In the genomic region with DNA sequence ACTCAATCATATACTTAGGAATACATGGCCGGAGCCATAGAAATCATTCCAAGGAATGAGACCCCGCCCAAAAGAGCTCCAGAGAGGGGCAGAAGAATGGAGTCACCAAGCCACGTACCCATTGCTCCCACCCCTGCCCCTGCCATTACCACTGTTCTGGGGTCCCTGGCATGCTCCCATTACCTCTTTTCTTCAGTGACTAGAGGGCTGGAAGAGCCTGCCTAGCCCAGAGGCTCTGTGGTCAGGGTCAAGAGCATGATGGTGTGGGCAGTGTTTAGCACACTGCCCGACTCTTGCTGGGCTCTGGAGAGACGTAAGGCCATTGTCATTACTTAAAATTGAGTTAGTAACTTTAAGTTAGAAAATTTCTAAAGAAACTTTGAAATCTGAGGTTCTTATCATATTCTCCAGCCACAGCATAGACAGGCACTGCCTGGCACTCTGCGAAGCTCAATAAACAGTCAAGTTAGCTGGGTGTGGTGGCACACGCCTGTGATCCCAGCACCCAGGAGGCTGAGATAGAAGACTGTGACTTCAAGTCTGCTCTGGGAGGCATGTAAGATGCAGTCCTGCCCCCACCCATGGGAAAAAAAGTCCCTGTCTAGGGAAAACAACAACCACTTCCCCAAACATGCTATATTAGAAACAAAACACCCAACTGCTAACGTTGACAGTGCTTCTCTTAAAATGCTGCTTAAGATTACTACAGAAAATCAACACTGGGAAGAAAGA, we compare ENCODE assay signal across 32 mouse cellular contexts. TPM values are rescaled to one million over a fixed set of nuclear protein-coding genes. Genes with fewer than 3 reads are reported as not detected.
DNase-seq lines count a peak whose midpoint lies in the region; ATAC-seq and TF ChIP-seq lines count a peak whose summit lies in the region.
"Had no signal": no experiment of that assay in that cellular context is flagged by ENCODE, and none has a peak within 500 bp of the region (broad histone marks: within the 10 kb centered on the region; RNA-seq: fewer than 3 reads in every experiment).

No protein-coding gene starts in this region.

- TF ChIP-seq CTCF in MEL (IDR thresholded peaks at IDR 0.05 in 2 of 3, conservative IDR thresholded peaks at IDR 0.05 in 1 of 3; ENCODE audit: control insufficient read depth in 1 of 3, insufficient read depth in 1 of 3, low read depth in 2 of 3, low read length in 3 of 3, poor library complexity in 1 of 3, severe bottlenecking in 1 of 3): no peak

- TF ChIP-seq EP300 in MEL (IDR thresholded peaks at IDR 0.05; ENCODE audit: low read depth in 1 of 2, low read length in 2 of 2): no peak

- H3K9ac ChIP-seq in heart, embryonic 14.5 days (ENCODE audit: low read length): no peak overlapping the region
- no peak overlapping the region for H3K9ac ChIP-seq in heart, embryonic 12.5 days
- no peak overlapping the region for H3K9ac ChIP-seq in MEL (ENCODE audit: control insufficient read depth, low read depth, low read length, poor library complexity, severe bottlenecking)
- H3K9ac ChIP-seq in liver, embryonic 12.5 days: no peak overlapping the region
- H3K9ac ChIP-seq: embryonic facial prominence, embryonic 13.5 days; forebrain, embryonic 13.5 days; intestine, embryonic 15.5 days; lung, embryonic 14.5 days had no signal

- no peaks in the 10 kb centered on the region for H3K36me3 ChIP-seq in heart, embryonic 14.5 days (ENCODE audit: control insufficient read depth, insufficient read depth, low read length)
- peaks cover 6% of the 10 kb centered on the region for H3K36me3 ChIP-seq in heart, embryonic 12.5 days
- 0 out of 4 replicates have a peak, but pooled peaks cover 0 to 2% of the 10 kb centered on the region in 2 experiments for H3K36me3 ChIP-seq in MEL (ENCODE audit: control insufficient read depth in 1 of 2, insufficient read depth in 2 of 2, low read length in 2 of 2)
- H3K36me3 ChIP-seq in liver, embryonic 12.5 days: peaks cover 13% of the 10 kb centered on the region
- H3K36me3 ChIP-seq: hindbrain, embryonic 10.5 days; intestine, embryonic 15.5 days had no signal

- TF ChIP-seq RAD21 in MEL (IDR thresholded peaks at IDR 0.05; ENCODE audit: low read depth, low read length): no peak

- ATAC-seq in heart, embryonic 14.5 days (ENCODE audit: insufficient number of reproducible peaks, insufficient read depth, low FRiP score, low read depth): 0 out of 2 replicates have a peak, but pooled peaks have one; percentile 50
- ATAC-seq in heart, embryonic 12.5 days (ENCODE audit: insufficient number of reproducible peaks, low FRiP score): no peak
- ATAC-seq in liver, embryonic 12.5 days: peak; percentile 83
- ATAC-seq in megakaryocyte progenitor cell, adult 5-6 weeks (replicated peaks; ENCODE audit: poor library complexity): peak; percentile 93
- ATAC-seq: forebrain, embryonic 13.5 days; hindbrain, embryonic 16.5 days; intestine, embryonic 15.5 days had no signal

- peak; percentile 46 for DNase-seq in MEL (ENCODE audit: low read depth, low spot score)
- DNase-seq in urinary bladder, postnatal 4 days (ENCODE audit: low spot score in 2 of 2): no peak
- no peak for DNase-seq in frontal cortex, adult 2 months (ENCODE audit: extremely low spot score in 1 of 2, low spot score in 1 of 2)
- no peak for DNase-seq in adrenal gland, adult 18-20 months (ENCODE audit: low spot score in 2 of 2)
- DNase-seq: cerebellum, adult 11-12 months; cerebellum, postnatal 25 days; embryo, embryonic 11 days; gastrocnemius, adult 2 months; kidney, adult 9 months; kidney, postnatal 14 days; lung, embryonic 14.5 days; thymus, adult 18-20 months had no signal

- no peak overlapping the region for H3K27ac ChIP-seq in heart, embryonic 14.5 days (replicated peaks in 1 of 2; ENCODE audit: control insufficient read depth in 1 of 2, insufficient read depth in 1 of 2, low read depth in 2 of 2, low read length in 2 of 2)
- H3K27ac ChIP-seq in heart, embryonic 12.5 days (ENCODE audit: poor library complexity, severe bottlenecking): no peak overlapping the region
- no peak overlapping the region for H3K27ac ChIP-seq in MEL (ENCODE audit: control insufficient read depth, low read depth, low read length)
- H3K27ac ChIP-seq in liver, embryonic 12.5 days: no peak overlapping the region
- H3K27ac ChIP-seq: embryonic facial prominence, embryonic 13.5 days; forebrain, embryonic 13.5 days; gastrocnemius, adult 2 months; hindbrain, embryonic 10.5 days; intestine, embryonic 15.5 days had no signal

- 84% methylated on average over 8 of the region's 8 CpGs for WGBS in heart, embryonic 14.5 days
- WGBS in heart, embryonic 12.5 days: 75% methylated on average over 8 of the region's 8 CpGs
- 56% methylated on average over 8 of the region's 8 CpGs for WGBS in liver, embryonic 12.5 days (ENCODE audit: insufficient replicate concordance)

- H3K4me3 ChIP-seq in heart, embryonic 14.5 days (ENCODE audit: control insufficient read depth in 1 of 2, insufficient read depth in 1 of 2, low read depth in 1 of 2, low read length in 2 of 2): no peak overlapping the region
- no peak overlapping the region for H3K4me3 ChIP-seq in heart, embryonic 12.5 days
- no peak overlapping the region for H3K4me3 ChIP-seq in MEL (ENCODE audit: control insufficient read depth in 1 of 2, insufficient read depth in 1 of 2, low read depth in 2 of 2, low read length in 2 of 2)
- no peak overlapping the region for H3K4me3 ChIP-seq in liver, embryonic 12.5 days
- H3K4me3 ChIP-seq: embryonic facial prominence, embryonic 13.5 days; forebrain, embryonic 13.5 days; gastrocnemius, adult 2 months; hindbrain, embryonic 10.5 days; intestine, embryonic 15.5 days had no signal

- H3K9me3 ChIP-seq in heart, embryonic 14.5 days (ENCODE audit: control insufficient read depth, low read length): peaks cover 5% of the 10 kb centered on the region; the same call in 1 of the 2 replicates
- H3K9me3 ChIP-seq in heart, embryonic 12.5 days (replicated peaks): peaks cover 3% of the 10 kb centered on the region; the same call in 1 of the 2 replicates
- no peaks in the 10 kb centered on the region for H3K9me3 ChIP-seq in MEL (replicated peaks; ENCODE audit: insufficient read depth, low read length)
- 0 out of 2 replicates have a peak, but pooled peaks cover 11% of the 10 kb centered on the region for H3K9me3 ChIP-seq in liver, embryonic 12.5 days (replicated peaks)
- H3K9me3 ChIP-seq: intestine, embryonic 15.5 days had no signal

- no peaks in the 10 kb centered on the region for H3K27me3 ChIP-seq in heart, embryonic 14.5 days (ENCODE audit: control insufficient read depth, insufficient read depth, low read length)
- no peaks in the 10 kb centered on the region for H3K27me3 ChIP-seq in heart, embryonic 12.5 days (replicated peaks)
- no peaks in the 10 kb centered on the region for H3K27me3 ChIP-seq in MEL (ENCODE audit: control insufficient read depth in 1 of 2, insufficient read depth in 2 of 2, low read length in 2 of 2)
- H3K27me3 ChIP-seq in liver, embryonic 12.5 days (replicated peaks): no peaks in the 10 kb centered on the region
- H3K27me3 ChIP-seq: embryonic facial prominence, embryonic 13.5 days; forebrain, embryonic 13.5 days; intestine, embryonic 15.5 days had no signal

- no peaks in the 10 kb centered on the region for H3K79me2 ChIP-seq in MEL (ENCODE audit: control insufficient read depth, insufficient read depth, low read length, poor library complexity)

- TF ChIP-seq POLR2A in MEL (IDR thresholded peaks at IDR 0.05; ENCODE audit: control insufficient read depth in 1 of 2, insufficient read depth in 1 of 2, low read depth in 1 of 2, low read length in 2 of 2, poor library complexity in 1 of 2): no peak

- H3K4me1 ChIP-seq in heart, embryonic 14.5 days (ENCODE audit: control insufficient read depth in 2 of 2, insufficient read depth in 2 of 2, low read length in 2 of 2): no peaks in the 10 kb centered on the region
- H3K4me1 ChIP-seq in heart, embryonic 12.5 days (replicated peaks): no peaks in the 10 kb centered on the region
- no peaks in the 10 kb centered on the region for H3K4me1 ChIP-seq in MEL (ENCODE audit: control insufficient read depth in 1 of 2, insufficient read depth in 2 of 2, low read length in 2 of 2)
- peaks cover 24% of the 10 kb centered on the region for H3K4me1 ChIP-seq in liver, embryonic 12.5 days
- H3K4me1 ChIP-seq: embryonic facial prominence, embryonic 13.5 days; forebrain, embryonic 13.5 days; hindbrain, embryonic 10.5 days; intestine, embryonic 15.5 days had no signal

- H3K4me2 ChIP-seq in heart, embryonic 14.5 days (ENCODE audit: low read length): no peak overlapping the region
- H3K4me2 ChIP-seq in heart, embryonic 12.5 days: no peak overlapping the region
- H3K4me2 ChIP-seq in liver, embryonic 12.5 days: no peak overlapping the region
- H3K4me2 ChIP-seq: embryonic facial prominence, embryonic 13.5 days; forebrain, embryonic 13.5 days; intestine, embryonic 15.5 days; lung, embryonic 14.5 days had no signal

TF ChIP-seq in MEL, 35 proteins besides CTCF, POLR2A, EP300 and RAD21:
- TF ChIP-seq JUND (IDR thresholded peaks at IDR 0.05; ENCODE audit: low read depth, low read length) (no peak), BHLHE40 (IDR thresholded peaks at IDR 0.05; ENCODE audit: borderline replicate concordance, low read depth, low read length) (no peak)

RNA-seq across cellular contexts. Expression of a gene that starts 9.7 kb away (rescaled TPM):
- polyA plus RNA-seq in heart, embryonic 14.5 days (2014; fragmentation: Nextera tagmentation; extraction: Ambion mirVana): not detected in 2 replicates
- not detected in 2 replicates for polyA plus RNA-seq in heart, embryonic 12.5 days (2016; fragmentation: Nextera tagmentation; extraction: Ambion mirVana)
- not detected in 2 replicates for total RNA-seq in MEL (2012; rRNA removed)
- not detected for polyA plus RNA-seq in MEL (2012; ENCODE audit: insufficient read depth in 1 of 2, insufficient read length in 2 of 2, low read depth in 1 of 2, low replicate concordance in 2 of 2, missing spikeins in 1 of 2)
- not detected in 2 replicates for polyA plus RNA-seq in liver, embryonic 12.5 days (2016; fragmentation: Nextera tagmentation; extraction: Ambion mirVana)
- total RNA-seq in megakaryocyte progenitor cell, adult 5-6 weeks (2015): not detected in 2 replicates
- not detected in 2 replicates for total RNA-seq in megakaryocyte progenitor cell, adult 5-6 weeks (2017)
- polyA plus RNA-seq in frontal cortex, adult 2 months (2012; rRNA removed): not detected in 2 replicates
- not detected for total RNA-seq in adrenal gland, adult 18-20 months (2021)
- total RNA-seq: adrenal gland, postnatal 4 days; gastrocnemius, adult 2 months; gastrocnemius, postnatal 4 days; layer of hippocampus, adult 18-20 months; layer of hippocampus, postnatal 14 days; left cerebral cortex, adult 8-10 months; midbrain, postnatal 0 days; neutrophil, adult 5-6 weeks had no signal
- polyA plus RNA-seq: embryonic facial prominence, embryonic 13.5 days; forebrain, embryonic 13.5 days; heart, postnatal 0 days; hindbrain, embryonic 10.5 days; hindbrain, embryonic 16.5 days; intestine, embryonic 15.5 days; limb, embryonic 11.5 days; lung, embryonic 14.5 days; midbrain, postnatal 0 days; small intestine, adult 2 months; stomach, embryonic 14.5 days had no signal

RNA-seq across cellular contexts. Expression of a gene that starts 32.2 kb away (rescaled TPM):
- 6.4 and 6.8 TPM in 2 replicates for polyA plus RNA-seq in heart, embryonic 14.5 days (2014; fragmentation: Nextera tagmentation; extraction: Ambion mirVana)
- 9.1 and 9.8 TPM in 2 replicates for polyA plus RNA-seq in heart, embryonic 12.5 days (2016; fragmentation: Nextera tagmentation; extraction: Ambion mirVana)
- total RNA-seq in MEL (2012; rRNA removed): 9.1 and 9.8 TPM in 2 replicates
- 10 to 100 TPM in 1 of 2 experiments, not detected in 1; 19.1 TPM for polyA plus RNA-seq in MEL (2012; ENCODE audit: insufficient read depth in 1 of 2, insufficient read length in 2 of 2, low read depth in 1 of 2, low replicate concordance in 2 of 2, missing spikeins in 1 of 2)
- polyA plus RNA-seq in liver, embryonic 12.5 days (2016; fragmentation: Nextera tagmentation; extraction: Ambion mirVana): 6.3 and 7.1 TPM in 2 replicates
- total RNA-seq in megakaryocyte progenitor cell, adult 5-6 weeks (2015): 18.4 and 23.7 TPM in 2 replicates
- 13.4 and 20.3 TPM in 2 replicates for total RNA-seq in megakaryocyte progenitor cell, adult 5-6 weeks (2017)
- 4.2 and 4.8 TPM in 2 replicates for polyA plus RNA-seq in frontal cortex, adult 2 months (2012; rRNA removed)
- 10 to 100 TPM; 12.2 to 12.6 TPM for total RNA-seq in adrenal gland, adult 18-20 months (2021)
